Mouse (Mus musculus): ENCODE measurements at regions not wholly inside any gene's neighbourhood (a gene's known extent, or its start where the extent isn't known, plus 50 kb on each side); places are given as distances from the start of the nearest gene placed in this dataset.

DNA sequence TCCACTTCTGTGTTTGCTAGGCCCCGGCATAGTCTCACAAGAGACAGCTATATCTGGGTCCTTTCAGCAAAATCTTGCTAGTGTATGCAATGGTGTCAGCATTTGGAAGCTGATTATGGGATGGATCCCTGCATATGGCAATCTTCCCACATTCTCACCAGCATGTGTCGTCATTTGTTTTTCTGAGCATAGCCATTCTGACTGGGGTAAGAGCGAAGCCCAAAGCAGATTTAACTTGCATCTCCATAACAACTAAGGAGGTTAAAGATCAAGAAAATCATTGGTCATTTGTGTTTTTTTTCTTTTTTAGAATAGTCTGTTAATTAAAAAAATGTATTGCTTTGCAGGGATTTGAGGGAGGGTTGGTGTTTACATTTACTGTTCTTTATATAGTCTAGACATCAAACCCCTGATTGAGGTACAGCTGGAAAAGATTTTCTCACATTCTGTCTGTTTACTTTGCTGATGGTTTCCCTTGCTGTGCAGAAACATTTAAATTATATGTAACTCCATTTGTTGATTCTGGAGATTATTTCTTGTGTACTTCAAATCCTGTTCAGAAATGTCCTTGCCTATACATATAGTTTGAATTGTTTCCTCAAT, 678.1 kb downstream of the Phex start:
- DNase-seq (ENCODE audit: low spot score), result no peak

DNA sequence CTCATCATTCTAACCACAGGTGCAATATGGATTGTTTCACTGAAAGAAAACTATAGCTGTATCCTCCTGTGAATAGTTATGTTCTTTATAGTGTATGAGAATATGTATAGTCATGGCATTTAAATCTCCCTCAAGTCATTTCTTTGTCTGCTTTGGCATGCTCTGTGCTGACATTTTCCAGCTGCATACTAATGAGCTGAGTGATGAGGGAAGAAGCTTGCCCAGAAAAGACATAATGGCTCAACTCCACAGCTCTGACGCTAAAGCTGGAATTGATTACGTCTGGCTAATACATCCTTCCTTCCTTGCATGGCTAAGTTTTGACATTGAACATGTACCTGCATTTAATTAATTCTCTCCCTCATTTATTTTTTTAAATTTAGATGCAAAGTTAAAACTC, 722.9 kb downstream of the Phex start:
- peak; percentile 0 for DNase-seq (ENCODE audit: low spot score)

DNA sequence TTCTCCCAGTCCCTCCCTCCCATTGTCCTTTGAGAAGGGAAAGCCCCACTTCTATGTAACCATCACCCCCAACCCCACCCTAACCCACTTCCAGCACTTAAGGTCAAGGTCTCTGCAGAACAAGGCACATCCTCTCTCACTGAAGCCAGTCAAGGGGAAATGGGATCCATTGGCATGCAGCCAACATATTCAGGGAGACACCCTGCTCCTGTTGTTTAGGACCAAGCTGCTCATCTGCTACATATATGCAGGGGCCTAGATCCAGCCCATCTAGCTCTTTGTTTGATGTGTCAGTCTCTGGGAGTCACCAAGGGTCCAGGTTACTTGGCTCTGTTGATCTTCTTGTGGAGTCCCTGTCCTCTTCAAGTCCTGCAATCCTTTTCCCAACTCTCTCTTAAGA, 737.2 kb downstream of the Phex start:
- no peak for DNase-seq (ENCODE audit: low spot score)

DNA sequence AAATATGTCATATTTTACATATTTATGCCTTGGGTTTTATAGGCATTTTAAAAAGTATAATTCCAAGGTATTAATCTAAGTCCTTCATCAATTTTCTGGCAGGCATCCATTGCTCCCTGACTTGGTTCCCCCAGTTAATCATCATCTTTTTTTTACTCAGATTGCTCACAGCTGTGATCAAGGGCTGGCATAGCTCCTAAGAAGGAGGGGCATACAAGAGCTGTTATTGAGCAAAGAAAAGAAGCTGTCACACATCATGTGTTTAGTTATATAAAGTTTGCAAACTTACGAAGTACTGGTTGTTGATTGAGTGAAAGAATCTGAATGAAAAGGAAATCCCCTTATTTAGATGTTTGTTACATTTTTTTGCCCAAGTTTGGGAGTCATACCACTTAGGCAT, 741.5 kb downstream of the Phex start:
- no peak for DNase-seq (ENCODE audit: low spot score)

DNA sequence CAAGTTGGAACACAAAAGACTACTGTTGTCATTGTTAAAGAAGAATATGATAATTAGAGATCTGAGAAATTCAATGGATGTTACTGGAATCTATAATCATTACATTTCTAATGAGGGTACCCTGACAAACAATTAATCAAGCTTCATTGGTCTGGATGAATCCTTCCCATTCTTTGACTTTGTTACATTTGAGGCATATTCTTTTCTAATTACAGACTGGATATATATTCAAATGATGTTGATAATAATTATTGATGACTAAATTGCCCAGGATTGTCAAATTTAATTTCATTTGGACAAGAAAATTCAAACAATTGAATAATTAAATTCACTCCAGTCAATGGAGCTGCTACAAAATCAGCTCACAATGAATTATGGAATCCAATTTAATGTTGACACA, 745.6 kb downstream of the Phex start:
- no peak for DNase-seq (ENCODE audit: low spot score)

Measured in embryo, embryonic 10.5 days (tissue).